Mouse (Mus musculus) neural tube, embryonic 14.5 days (tissue): ENCODE results near the gene Syna. TPM values are rescaled to one million over a fixed set of nuclear protein-coding genes. Genes with fewer than 3 reads are reported as not detected.

Experiments used
- ATAC-seq: fragments of 200-750 bp; cut with Nextera tagmentation; 2 replicates; pipeline ENCODE4 v1.8.0; 2017; ENCODE audit warnings: low read depth, mild to moderate bottlenecking, moderate TSS enrichment, moderate library complexity
- H3K27ac ChIP-seq: fragments of 300-500 bp; sonication (generic); 2 replicates; pipeline ENCODE4 v1.5.1; 2014; ENCODE audit warnings: low read depth, mild to moderate bottlenecking, control low read depth, low read length, moderate library complexity, mixed read lengths
- H3K27me3 ChIP-seq: fragments of 300-500 bp; sonication (generic); 2 replicates; pipeline ENCODE4 v1.6.1; 2014; ENCODE audit warnings: low read length; ENCODE audit not compliant: control insufficient read depth, insufficient read depth
- H3K36me3 ChIP-seq: fragments of 300-500 bp; sonication (generic); 2 replicates; pipeline ENCODE4 v1.6.1; 2014; ENCODE audit warnings: low read length, mixed read lengths; ENCODE audit not compliant: control insufficient read depth, insufficient read depth
- H3K4me1 ChIP-seq: fragments of 300-500 bp; sonication (generic); 2 replicates; pipeline ENCODE4 v1.6.1; 2014; ENCODE audit warnings: low read length; ENCODE audit not compliant: control insufficient read depth, insufficient read depth
- H3K4me2 ChIP-seq: fragments of 300-500 bp; sonication (generic); 2 replicates; pipeline ENCODE4 v1.6.1; 2014; ENCODE audit warnings: mild to moderate bottlenecking, low read depth, low read length, control low read depth
- H3K4me3 ChIP-seq: fragments of 300-500 bp; sonication (generic); 2 replicates; pipeline ENCODE4 v1.5.1; 2014; ENCODE audit warnings: low read depth, low read length, control low read depth, mixed read lengths
- H3K9ac ChIP-seq: fragments of 300-500 bp; sonication (generic); replicated peaks from 2 replicates; pipeline ENCODE4 v1.6.1; 2014; ENCODE audit warnings: low read depth, mild to moderate bottlenecking, control low read depth, low read length, mixed read lengths
- H3K9me3 ChIP-seq: fragments of 300-500 bp; sonication (generic); 2 replicates; pipeline ENCODE4 v1.6.1; 2016; ENCODE audit warnings: low read length; ENCODE audit not compliant: control insufficient read depth
- WGBS: fragments of 180-500 bp; shearing (Covaris S2); extraction: QIAGEN DNeasy Blood & Tissue Kit; methylation state at CpG from one replicate; pipeline ENCODE4 v1.1.7; 2014; 5-methylcytosine and 5-hydroxymethylcytosine counted together
- microRNA-seq: library from miRNA; unstranded; fragments of <30 nt; microRNA quantifications from one replicate; pipeline ENCODE4, GENCODE M21; 2016
- polyA plus RNA-seq: library from polyadenylated mRNA; unstranded; fragments of >200 nt; fragmentation: Nextera tagmentation; extraction: Ambion mirVana; gene quantifications from 2 replicates; pipeline ENCODE4 v1.2.1, GENCODE M21; 2014

Gene Syna
- polyA plus RNA-seq, 1 experiment from 2014 or later = not detected

DNA sequence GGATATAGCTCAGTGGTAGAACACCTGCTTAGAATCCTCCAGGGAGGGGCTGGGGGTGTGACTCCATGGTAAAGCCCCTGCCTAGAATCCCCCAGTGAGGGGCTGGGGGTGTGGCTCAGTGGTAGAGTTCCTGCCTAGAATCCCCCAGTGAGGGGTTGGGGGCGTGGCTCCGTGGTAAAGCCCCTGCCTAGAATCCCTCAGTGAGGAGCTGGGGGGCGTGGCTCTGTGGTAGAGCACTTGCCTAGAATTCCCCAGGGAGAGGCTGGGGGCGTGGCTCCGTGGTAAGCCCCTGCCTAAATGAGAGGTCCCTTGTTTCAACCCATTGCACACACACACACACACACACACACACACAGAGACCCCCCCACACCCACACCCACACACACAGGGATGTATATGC lies 49.7 kb downstream of the Syna start:
- H3K27ac ChIP-seq = no peak overlapping the region
- no peak overlapping the region for H3K4me3 ChIP-seq
- H3K9ac ChIP-seq = no peak overlapping the region
- H3K9me3 ChIP-seq = no peaks in the 10 kb centered on the region
- WGBS = 94% methylated on average over 5 of the region's 5 CpGs
- H3K36me3 ChIP-seq = peaks cover 64% of the 10 kb centered on the region
- no peak for ATAC-seq
- peaks cover 5% of the 10 kb centered on the region; the same call in 1 of the 2 replicates for H3K4me1 ChIP-seq
- no peaks in the 10 kb centered on the region for H3K27me3 ChIP-seq
- no peak overlapping the region for H3K4me2 ChIP-seq

DNA sequence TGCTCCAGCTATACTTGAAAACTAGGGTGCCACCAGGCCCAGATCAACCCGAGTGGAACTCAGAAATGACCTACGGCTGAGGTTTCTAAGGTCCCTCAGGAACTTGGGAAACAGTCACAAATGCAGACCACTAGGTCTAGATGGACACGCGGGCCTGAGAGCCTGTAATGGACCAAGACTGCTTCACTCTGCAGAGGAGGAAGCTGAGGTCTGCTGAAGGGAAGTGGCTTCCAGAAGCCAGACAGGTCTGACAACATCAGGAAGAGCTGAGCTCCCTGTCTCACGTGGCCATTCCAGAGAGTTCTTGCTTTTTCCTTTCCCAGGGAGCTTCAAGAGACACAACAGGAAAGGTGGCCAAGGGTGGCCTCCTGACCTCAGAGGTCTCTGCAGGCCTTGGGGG lies 51.0 kb downstream of the Syna start:
- H3K27me3 ChIP-seq = no peaks in the 10 kb centered on the region
- no peak overlapping the region for H3K9ac ChIP-seq
- H3K4me1 ChIP-seq = peaks cover 5% of the 10 kb centered on the region; the same call in 1 of the 2 replicates
- ATAC-seq = no peak
- H3K4me2 ChIP-seq = no peak overlapping the region
- no peak overlapping the region for H3K4me3 ChIP-seq
- WGBS = 91% methylated on average over 5 of the region's 5 CpGs
- no peaks in the 10 kb centered on the region for H3K9me3 ChIP-seq
- no peak overlapping the region for H3K27ac ChIP-seq
- H3K36me3 ChIP-seq = peaks cover 55% of the 10 kb centered on the region

Small RNA genes lying within 50 kb of the gene (microRNA-seq; reads per million reads assigned to microRNA genes)
- gene Mir7228 = not detected

Other genes starting within 250 kb of the Syna start
- 111 and 141 TPM in 2 replicates for gene Gtf2i, start 245.4 kb downstream of the Syna start, polyA plus RNA-seq
- 60.3 and 63.4 TPM in 2 replicates for gene Gtf2ird1, start 103.5 kb downstream of the Syna start, polyA plus RNA-seq
- 15.4 and 17.1 TPM in 2 replicates for gene Clip2, start 7.7 kb downstream of the Syna start, polyA plus RNA-seq
- 163 and 180 TPM in 2 replicates for gene Rfc2, start 21.2 kb upstream of the Syna start, polyA plus RNA-seq
- 3.6 and 4.4 TPM in 2 replicates for gene Lat2, start 54.9 kb upstream of the Syna start, polyA plus RNA-seq
- 334 and 344 TPM in 2 replicates for gene Eif4h, start 79.3 kb upstream of the Syna start, polyA plus RNA-seq
- 23.2 and 28.0 TPM in 2 replicates for gene Limk1, start 128.4 kb upstream of the Syna start, polyA plus RNA-seq
- 7.0 and 8.7 TPM in 2 replicates for gene Eln, start 187.2 kb upstream of the Syna start, polyA plus RNA-seq